Mouse (Mus musculus): ENCODE data around the gene Frs3.
A peak's percentile ranks its signal among the peaks of the same experiment; 100 is the strongest.
"Not testable (repeated sequence)": the region's sequence is repeated elsewhere in the genome, so short reads cannot be mapped to it uniquely, and the experiment has no call there.

Gene Frs3

GRCm38 (mm10) chr17:47688608-47689575, at the start of gene Frs3:
Gene Frs3, plus strand, starts transcription at chr17:47689030.
- peak; percentile 85 for DNase-seq (ENCODE audit: low spot score)

GRCm38 (mm10) chr17:47642992-47643391, 45.8 kb upstream of the Frs3 start:
- DNase-seq (ENCODE audit: low spot score): no peak

GRCm38 (mm10) chr17:47646683-47647082, 42.1 kb upstream of the Frs3 start:
- DNase-seq (ENCODE audit: low spot score): peak; percentile 75

GRCm38 (mm10) chr17:47648966-47649365, 39.9 kb upstream of the Frs3 start:
- DNase-seq (ENCODE audit: low spot score): no peak

GRCm38 (mm10) chr17:47651953-47652352, 36.9 kb upstream of the Frs3 start:
- DNase-seq (ENCODE audit: low spot score): no peak

GRCm38 (mm10) chr17:47654346-47654745, 34.5 kb upstream of the Frs3 start:
- DNase-seq (ENCODE audit: low spot score): not testable (repeated sequence)

- no peak for DNase-seq (ENCODE audit: low spot score)
Observed at GRCm38 (mm10) chr17:47655697-47656096, 33.1 kb upstream of the Frs3 start.

GRCm38 (mm10) chr17:47657901-47658300, 30.9 kb upstream of the Frs3 start:
- no peak for DNase-seq (ENCODE audit: low spot score)

GRCm38 (mm10) chr17:47658741-47659243, 30.0 kb upstream of the Frs3 start:
- DNase-seq (ENCODE audit: low spot score): no peak

- DNase-seq (ENCODE audit: low spot score): no peak
Observed at GRCm38 (mm10) chr17:47663009-47663713, 25.7 kb upstream of the Frs3 start.

GRCm38 (mm10) chr17:47664474-47664873, 24.4 kb upstream of the Frs3 start:
- DNase-seq (ENCODE audit: low spot score): no peak

GRCm38 (mm10) chr17:47669166-47669565, 19.7 kb upstream of the Frs3 start:
- no peak for DNase-seq (ENCODE audit: low spot score)

GRCm38 (mm10) chr17:47671988-47672310, 16.9 kb upstream of the Frs3 start:
- no peak for DNase-seq (ENCODE audit: low spot score)

- DNase-seq (ENCODE audit: low spot score): peak; percentile 77
Observed at GRCm38 (mm10) chr17:47672311-47673111, 16.3 kb upstream of the Frs3 start.

- peak; percentile 85 for DNase-seq (ENCODE audit: low spot score)
Observed at GRCm38 (mm10) chr17:47676581-47676980, 12.2 kb upstream of the Frs3 start.

GRCm38 (mm10) chr17:47678238-47678637, 10.6 kb upstream of the Frs3 start:
- DNase-seq (ENCODE audit: low spot score): no peak

- DNase-seq (ENCODE audit: low spot score): no peak
Observed at GRCm38 (mm10) chr17:47678702-47679101, 10.1 kb upstream of the Frs3 start.

GRCm38 (mm10) chr17:47682836-47683235, 6.0 kb upstream of the Frs3 start:
- DNase-seq (ENCODE audit: low spot score): no peak

- peak; percentile 96 for DNase-seq (ENCODE audit: low spot score)
Observed at GRCm38 (mm10) chr17:47687409-47688343, 1.2 kb upstream of the Frs3 start.

- DNase-seq (ENCODE audit: low spot score): no peak
Observed at GRCm38 (mm10) chr17:47688344-47688607, 554 bp upstream of the Frs3 start, which contains the start of gene Tomm6. Gene Tomm6, minus strand, starts transcription at chr17:47688386.

- DNase-seq (ENCODE audit: low spot score): no peak
Observed at GRCm38 (mm10) chr17:47689894-47690293, 1.1 kb downstream of the Frs3 start.

Data from testis, postnatal 10 days (tissue).